Mouse (Mus musculus) hindlimb bud, embryonic 11.5 days (tissue): ENCODE measurements at regions not wholly inside any gene's neighbourhood (a gene's known extent, or its start where the extent isn't known, plus 50 kb on each side); places are given as distances from the start of the nearest gene placed in this dataset.

Source experiments
- DNase-seq: peaks from one replicate; pipeline ENCODE4 v3.0.0-alpha.2; 2012; ENCODE audit warnings: low read depth, low spot score; ENCODE audit errors: extremely low spot score

DNA sequence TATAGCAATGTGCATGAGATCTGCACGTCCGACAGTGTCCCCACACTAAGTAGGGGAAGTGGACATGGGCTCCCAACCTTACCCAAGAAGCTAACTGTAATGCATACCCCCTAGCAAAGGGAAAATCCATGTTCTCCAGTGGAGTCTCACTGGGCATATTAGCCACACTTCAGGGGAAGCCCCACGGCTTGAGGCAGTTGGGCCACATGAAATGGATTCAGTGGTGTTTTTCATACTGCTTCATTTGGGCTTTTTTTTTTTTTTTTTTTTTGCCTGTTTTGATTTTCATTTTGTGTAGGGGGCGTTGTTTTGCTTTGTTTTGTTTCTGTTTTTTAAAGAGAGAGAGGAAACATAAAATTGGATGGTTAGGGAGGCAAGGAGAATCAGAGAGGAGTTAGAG, 138.6 kb upstream of the Jmjd1c start:
- DNase-seq, result no peak
